Mouse (Mus musculus): ENCODE data around the gene Mnat1. TPM values are rescaled to one million over a fixed set of nuclear protein-coding genes. Genes with fewer than 3 reads are reported as not detected.
"Not testable (repeated sequence)": the region's sequence is repeated elsewhere in the genome, so short reads cannot be mapped to it uniquely, and the experiment has no call there.

Gene Mnat1
- polyA plus RNA-seq (2014; fragmentation: Nextera tagmentation; extraction: Ambion mirVana): 38.2 and 41.7 TPM in 2 replicates

DNA sequence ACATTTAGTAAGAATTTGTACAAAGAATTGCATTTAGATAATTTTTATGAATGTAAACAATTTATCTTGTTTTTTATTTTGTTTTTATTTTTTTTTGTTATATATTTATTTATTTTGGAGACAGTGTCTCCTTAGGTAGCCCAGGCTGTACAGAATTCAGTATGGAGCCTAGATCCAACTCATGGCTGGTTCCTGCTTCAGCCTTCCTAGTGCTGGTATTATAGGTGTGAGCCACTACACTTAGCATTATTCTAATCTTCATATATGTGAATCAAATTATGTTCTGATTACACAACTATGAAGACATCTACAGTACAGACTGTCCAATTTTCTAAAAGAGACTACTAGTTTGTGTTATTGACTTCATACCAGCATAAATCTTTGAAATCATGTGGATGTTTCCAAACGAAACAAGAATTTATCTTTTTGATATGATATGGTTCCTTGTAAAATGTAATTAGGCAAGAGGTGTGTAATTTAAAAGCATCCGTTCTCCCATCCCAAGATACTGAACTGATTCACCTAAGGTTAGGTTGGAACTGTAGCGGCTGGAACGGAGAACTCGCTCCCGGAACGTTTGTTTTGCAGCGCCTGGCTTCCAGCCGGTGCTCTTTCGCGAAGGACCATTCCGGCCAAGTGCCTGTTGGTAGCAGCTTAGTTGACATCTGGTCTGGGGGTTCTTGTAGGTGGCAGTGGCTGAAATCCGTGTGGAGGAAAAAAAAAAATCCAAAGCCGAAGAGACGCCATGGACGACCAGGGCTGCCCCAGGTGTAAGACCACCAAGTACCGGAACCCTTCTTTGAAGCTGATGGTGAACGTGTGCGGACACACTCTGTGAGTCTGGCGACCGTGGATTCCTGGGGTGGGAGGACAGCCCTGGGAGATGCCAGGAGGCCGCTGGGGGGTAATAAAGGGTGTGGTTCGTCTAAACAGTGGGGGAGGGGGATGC, at the start of gene Mnat1:
Gene Mnat1 (plus strand): TSS at position 625 of the 949 bp plus-strand sequence.
- Histone ChIP-seq H3K9ac (ENCODE audit: low read depth, low read length) (peak within 1 kb of the TSS; percentile 82), H3K36me3 (ENCODE audit: control insufficient read depth, insufficient read depth, low read length) (no peaks in the 10 kb centered on the region), H3K27ac (replicated peaks; ENCODE audit: low read depth, low read length) (peak within 1 kb of the TSS; percentile 25; the same call in 1 of the 2 replicates), H3K4me1 (ENCODE audit: control insufficient read depth, insufficient read depth, low read length) (peaks cover 13% of the 10 kb centered on the region), H3K4me2 (ENCODE audit: low read depth, low read length) (peak within 1 kb of the TSS; percentile 72), H3K27me3 (replicated peaks; ENCODE audit: control insufficient read depth, insufficient read depth, low read length) (no peaks in the 10 kb centered on the region), H3K9me3 (ENCODE audit: control insufficient read depth, low read length) (no peaks in the 10 kb centered on the region), H3K4me3 (ENCODE audit: low read depth, low read length) (peak within 1 kb of the TSS; percentile 71)
- DNase-seq (ENCODE audit: low spot score) (peak; percentile 72), ATAC-seq (ENCODE audit: low read depth) (peak; percentile 80; the same call in 1 of the 2 replicates)
- WGBS: 2% methylated on average over 23 of the region's 23 CpGs

DNA sequence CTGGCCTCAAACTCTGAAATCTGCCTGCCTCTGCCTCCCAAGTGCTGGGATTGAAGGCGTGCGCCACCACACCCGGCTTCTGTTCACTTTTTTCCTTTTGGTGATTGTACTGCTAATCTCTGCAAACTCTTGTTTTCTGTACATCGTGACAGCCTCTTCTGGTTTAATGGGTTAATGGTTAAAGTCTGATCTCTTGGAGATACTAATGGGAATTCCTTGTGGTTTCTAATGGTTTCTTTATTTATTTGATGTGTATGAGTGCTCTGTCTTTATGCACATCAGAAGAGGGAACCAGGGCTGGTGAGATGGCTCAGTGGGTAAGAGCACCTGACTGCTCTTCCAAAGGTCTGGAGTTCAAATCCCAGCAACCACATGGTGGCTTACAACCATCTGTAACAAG, 41.7 kb upstream of the Mnat1 start:
- DNase-seq (ENCODE audit: low spot score): not testable (repeated sequence)
- WGBS: 84% methylated on average over 4 of the region's 4 CpGs

DNA sequence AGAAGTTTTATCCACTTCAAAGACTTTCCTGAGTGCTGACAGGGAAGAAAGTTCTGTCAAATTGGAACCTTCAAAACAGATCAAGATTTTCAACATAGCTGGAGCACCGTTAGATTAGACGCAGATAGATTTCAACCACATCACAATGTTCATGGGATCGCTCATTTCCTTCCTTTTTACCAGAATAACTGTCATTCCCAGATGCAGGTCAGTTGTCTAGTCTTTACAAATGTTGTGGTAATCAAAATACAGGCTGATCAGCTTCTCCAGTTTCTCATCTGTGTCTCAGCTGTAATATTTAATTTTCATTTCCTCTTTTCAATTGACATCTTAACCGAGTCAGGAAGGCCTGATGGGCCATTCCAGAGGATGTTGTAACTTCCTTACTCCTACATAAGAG, 39.7 kb upstream of the Mnat1 start:
- Histone ChIP-seq H3K27ac (replicated peaks; ENCODE audit: low read depth, low read length) (no peak overlapping the region), H3K4me2 (ENCODE audit: low read depth, low read length) (no peak overlapping the region), H3K9me3 (ENCODE audit: control insufficient read depth, low read length) (no peaks in the 10 kb centered on the region), H3K4me3 (ENCODE audit: low read depth, low read length) (no peak overlapping the region), H3K36me3 (ENCODE audit: control insufficient read depth, insufficient read depth, low read length) (no peaks in the 10 kb centered on the region), H3K27me3 (replicated peaks; ENCODE audit: control insufficient read depth, insufficient read depth, low read length) (no peaks in the 10 kb centered on the region), H3K4me1 (ENCODE audit: control insufficient read depth, insufficient read depth, low read length) (no peaks in the 10 kb centered on the region), H3K9ac (ENCODE audit: low read depth, low read length) (no peak overlapping the region)
- DNase-seq (ENCODE audit: low spot score) (no peak), ATAC-seq (ENCODE audit: low read depth) (no peak)
- 57% methylated on average over 4 of the region's 4 CpGs for WGBS

More for the DNA sequence above, 41.7 kb upstream of the Mnat1 start:
- not testable (repeated sequence) for H3K9me3 ChIP-seq (ENCODE audit: control insufficient read depth, low read length); H3K9ac ChIP-seq (ENCODE audit: low read depth, low read length); H3K4me2 ChIP-seq (ENCODE audit: low read depth, low read length); H3K4me3 ChIP-seq (ENCODE audit: low read depth, low read length); ATAC-seq (ENCODE audit: low read depth); H3K36me3 ChIP-seq (ENCODE audit: control insufficient read depth, insufficient read depth, low read length); H3K27ac ChIP-seq (replicated peaks; ENCODE audit: low read depth, low read length); H3K27me3 ChIP-seq (replicated peaks; ENCODE audit: control insufficient read depth, insufficient read depth, low read length); H3K4me1 ChIP-seq (ENCODE audit: control insufficient read depth, insufficient read depth, low read length)

DNA sequence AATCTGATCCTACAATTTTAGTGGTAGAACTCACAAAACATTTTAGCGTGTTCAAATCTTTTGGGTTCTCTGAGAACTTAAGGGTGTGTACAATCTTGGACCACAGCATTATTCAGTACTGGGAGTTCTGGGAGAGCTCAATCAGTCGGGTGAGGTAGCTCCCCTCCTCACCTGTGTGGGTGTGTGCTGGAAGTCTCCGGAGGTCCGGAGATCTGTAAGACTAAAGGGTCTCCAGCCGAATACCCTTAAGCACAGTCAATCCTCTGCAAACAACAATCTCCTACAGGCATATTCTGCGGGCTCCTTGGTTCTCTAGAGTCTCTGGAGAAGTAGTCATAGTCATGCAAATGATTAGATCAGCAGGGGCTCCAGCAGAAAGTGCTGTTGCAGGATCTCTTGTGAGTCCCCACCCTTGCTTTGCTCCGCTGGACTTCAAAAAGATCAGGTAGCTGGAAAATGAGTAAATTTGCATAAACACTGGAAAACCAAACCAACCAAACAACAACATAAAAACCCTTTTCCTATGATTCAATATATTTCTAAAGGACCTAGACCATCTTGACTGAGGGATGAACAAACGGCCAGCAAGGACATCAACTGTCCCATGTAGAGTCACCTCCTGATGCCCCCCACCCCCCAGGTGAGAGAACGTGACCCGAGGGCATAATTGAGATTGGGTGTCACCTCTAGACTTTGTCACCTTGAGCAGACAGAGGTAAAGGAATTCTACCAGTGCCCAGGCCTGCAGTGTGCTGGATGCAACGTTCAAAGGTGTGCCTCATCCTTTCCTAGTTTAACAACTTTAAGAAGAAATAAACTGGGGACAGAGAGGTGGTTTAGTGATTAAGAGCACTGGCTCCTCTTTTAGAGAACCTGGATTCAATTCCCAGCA, 37.5 kb upstream of the Mnat1 start:
- Histone ChIP-seq H3K27ac (replicated peaks; ENCODE audit: low read depth, low read length) (no peak overlapping the region), H3K9me3 (ENCODE audit: control insufficient read depth, low read length) (no peaks in the 10 kb centered on the region), H3K27me3 (replicated peaks; ENCODE audit: control insufficient read depth, insufficient read depth, low read length) (no peaks in the 10 kb centered on the region), H3K36me3 (ENCODE audit: control insufficient read depth, insufficient read depth, low read length) (no peaks in the 10 kb centered on the region), H3K4me2 (ENCODE audit: low read depth, low read length) (no peak overlapping the region), H3K9ac (ENCODE audit: low read depth, low read length) (no peak overlapping the region), H3K4me1 (ENCODE audit: control insufficient read depth, insufficient read depth, low read length) (no peaks in the 10 kb centered on the region), H3K4me3 (ENCODE audit: low read depth, low read length) (no peak overlapping the region)
- DNase-seq (ENCODE audit: low spot score) (no peak), ATAC-seq (ENCODE audit: low read depth) (no peak)
- WGBS: 38% methylated on average over 11 of the region's 11 CpGs

DNA sequence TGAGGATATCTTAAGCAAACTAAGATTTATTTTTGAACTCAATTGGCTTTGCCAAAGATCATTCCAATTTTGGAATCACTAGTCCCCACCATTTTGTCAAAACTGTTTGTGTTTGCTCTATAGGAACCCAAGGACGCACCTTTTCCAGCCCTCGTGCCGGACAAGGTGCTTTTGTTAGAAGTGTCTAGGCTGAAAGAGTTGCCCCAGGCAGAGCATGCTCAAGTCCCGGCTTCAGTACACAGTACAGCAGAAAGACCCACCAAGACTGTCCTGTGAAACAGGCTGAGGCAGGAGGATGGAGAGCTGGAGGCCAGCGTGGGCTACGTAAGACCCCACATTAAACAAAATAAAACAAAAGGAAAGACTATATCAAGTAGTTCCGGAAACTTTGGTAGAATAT, 36.4 kb upstream of the Mnat1 start:
- no peaks in the 10 kb centered on the region for H3K9me3 ChIP-seq (ENCODE audit: control insufficient read depth, low read length)
- DNase-seq (ENCODE audit: low spot score) (no peak), ATAC-seq (ENCODE audit: low read depth) (no peak)
- no peaks in the 10 kb centered on the region for H3K27me3 ChIP-seq (replicated peaks; ENCODE audit: control insufficient read depth, insufficient read depth, low read length)
- H3K9ac ChIP-seq (ENCODE audit: low read depth, low read length): no peak overlapping the region
- no peaks in the 10 kb centered on the region for H3K4me1 ChIP-seq (ENCODE audit: control insufficient read depth, insufficient read depth, low read length)
- no peak overlapping the region for H3K4me2 ChIP-seq (ENCODE audit: low read depth, low read length)
- H3K27ac ChIP-seq (replicated peaks; ENCODE audit: low read depth, low read length): no peak overlapping the region
- WGBS: 58% methylated on average over 7 of the region's 7 CpGs
- H3K36me3 ChIP-seq (ENCODE audit: control insufficient read depth, insufficient read depth, low read length): no peaks in the 10 kb centered on the region
- no peak overlapping the region for H3K4me3 ChIP-seq (ENCODE audit: low read depth, low read length)

DNA sequence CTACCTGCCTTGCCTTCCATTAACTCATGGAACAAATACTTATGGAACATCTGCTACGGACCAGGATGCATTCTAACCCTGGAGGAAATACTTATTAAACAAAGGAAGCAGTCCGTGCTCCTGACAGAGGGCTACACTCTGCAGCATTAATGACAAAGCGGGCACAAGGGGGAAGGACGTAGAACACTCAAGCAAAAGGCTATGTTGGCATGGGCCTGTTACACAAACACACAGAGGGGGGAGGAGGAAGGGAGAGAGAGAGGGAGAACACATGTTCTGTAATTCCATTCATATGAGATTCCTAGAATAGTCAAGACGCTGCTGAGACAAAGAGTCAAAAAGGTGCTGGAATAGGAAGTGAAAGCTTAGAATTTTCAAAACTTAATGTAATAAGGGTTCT, 35.0 kb upstream of the Mnat1 start:
- Histone ChIP-seq H3K4me2 (ENCODE audit: low read depth, low read length) (no peak overlapping the region), H3K9ac (ENCODE audit: low read depth, low read length) (no peak overlapping the region), H3K4me3 (ENCODE audit: low read depth, low read length) (no peak overlapping the region), H3K9me3 (ENCODE audit: control insufficient read depth, low read length) (no peaks in the 10 kb centered on the region), H3K27me3 (replicated peaks; ENCODE audit: control insufficient read depth, insufficient read depth, low read length) (no peaks in the 10 kb centered on the region), H3K36me3 (ENCODE audit: control insufficient read depth, insufficient read depth, low read length) (no peaks in the 10 kb centered on the region), H3K4me1 (ENCODE audit: control insufficient read depth, insufficient read depth, low read length) (no peaks in the 10 kb centered on the region), H3K27ac (replicated peaks; ENCODE audit: low read depth, low read length) (no peak overlapping the region)
- DNase-seq (ENCODE audit: low spot score) (peak; percentile 11), ATAC-seq (ENCODE audit: low read depth) (no peak)
- WGBS: 47% methylated on average over 5 of the region's 5 CpGs

DNA sequence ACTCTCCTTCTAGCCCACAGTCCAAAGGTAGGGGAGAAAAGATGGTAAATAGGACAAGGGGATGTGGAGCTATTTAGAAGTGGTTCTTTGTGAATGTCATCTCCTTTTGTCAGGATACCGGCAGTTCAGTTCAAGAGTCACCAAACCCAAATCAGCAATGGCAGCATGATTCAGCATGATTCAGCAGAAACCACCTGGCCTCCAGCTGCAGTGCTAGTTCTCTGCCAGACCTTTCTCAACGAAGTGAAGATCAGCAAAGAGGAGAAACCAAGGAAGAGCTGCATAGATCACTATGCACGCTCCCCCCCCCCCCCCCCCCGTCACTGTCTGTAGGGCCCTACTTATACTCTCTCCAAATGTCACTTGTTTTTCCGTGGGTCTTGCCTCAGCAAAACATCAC, 34.6 kb upstream of the Mnat1 start:
- ATAC-seq (ENCODE audit: low read depth) (no peak), DNase-seq (ENCODE audit: low spot score) (no peak)
- Histone ChIP-seq H3K9ac (ENCODE audit: low read depth, low read length) (no peak overlapping the region), H3K4me1 (ENCODE audit: control insufficient read depth, insufficient read depth, low read length) (no peaks in the 10 kb centered on the region), H3K27me3 (replicated peaks; ENCODE audit: control insufficient read depth, insufficient read depth, low read length) (no peaks in the 10 kb centered on the region), H3K27ac (replicated peaks; ENCODE audit: low read depth, low read length) (no peak overlapping the region), H3K36me3 (ENCODE audit: control insufficient read depth, insufficient read depth, low read length) (no peaks in the 10 kb centered on the region), H3K4me2 (ENCODE audit: low read depth, low read length) (no peak overlapping the region), H3K4me3 (ENCODE audit: low read depth, low read length) (no peak overlapping the region), H3K9me3 (ENCODE audit: control insufficient read depth, low read length) (no peaks in the 10 kb centered on the region)
- 64% methylated on average over 5 of the region's 5 CpGs for WGBS

DNA sequence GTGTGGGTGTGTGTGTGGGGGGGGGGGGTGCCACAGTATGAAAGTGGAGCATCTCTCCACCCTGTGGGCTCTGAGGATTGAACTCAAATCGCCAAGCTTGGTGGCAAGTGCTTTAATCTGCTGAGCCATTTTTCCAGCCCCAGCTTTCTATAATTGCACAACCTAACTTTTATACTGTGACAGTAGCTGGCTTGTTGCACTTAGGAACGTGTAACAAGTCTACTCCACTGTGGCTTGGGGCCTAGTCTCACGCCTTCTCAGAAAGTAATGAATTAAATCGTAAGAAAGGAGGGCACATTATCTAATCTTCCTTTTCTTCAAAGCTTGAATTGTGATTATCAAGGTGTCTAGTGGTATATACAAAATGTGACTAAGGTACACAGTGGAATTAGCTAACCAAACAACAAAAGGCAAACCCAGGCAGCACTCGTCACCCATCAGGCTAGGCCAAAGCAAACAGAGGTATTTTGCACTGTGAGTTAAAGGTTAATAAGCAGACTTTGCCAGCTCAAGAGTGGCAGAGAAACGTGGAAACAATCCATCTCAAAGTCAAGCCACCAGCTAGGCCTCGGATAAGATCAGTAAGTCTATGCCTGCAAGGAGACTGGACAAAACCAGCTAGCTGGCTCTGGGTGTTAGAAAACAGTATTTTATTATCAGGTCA, 32.7 kb upstream of the Mnat1 start:
- 76% methylated on average over 7 of the region's 7 CpGs for WGBS
- Histone ChIP-seq H3K4me1 (ENCODE audit: control insufficient read depth, insufficient read depth, low read length) (no peaks in the 10 kb centered on the region), H3K4me2 (ENCODE audit: low read depth, low read length) (no peak overlapping the region), H3K9me3 (ENCODE audit: control insufficient read depth, low read length) (no peaks in the 10 kb centered on the region), H3K27ac (replicated peaks; ENCODE audit: low read depth, low read length) (no peak overlapping the region), H3K4me3 (ENCODE audit: low read depth, low read length) (no peak overlapping the region), H3K36me3 (ENCODE audit: control insufficient read depth, insufficient read depth, low read length) (no peaks in the 10 kb centered on the region), H3K27me3 (replicated peaks; ENCODE audit: control insufficient read depth, insufficient read depth, low read length) (no peaks in the 10 kb centered on the region), H3K9ac (ENCODE audit: low read depth, low read length) (no peak overlapping the region)
- ATAC-seq (ENCODE audit: low read depth): no peak
- no peak for DNase-seq (ENCODE audit: low spot score)
